Mouse (Mus musculus): ENCODE measurements around the gene Xpo4. TPM values are rescaled to one million over a fixed set of nuclear protein-coding genes. Genes with fewer than 3 reads are reported as not detected.

Gene Xpo4
- total and polyA plus RNA-seq, 2 experiments from 2014 or later, result 6.5 to 26.0 TPM

- TF ChIP-seq EP300 (IDR thresholded peaks at IDR 0.05; ENCODE audit: low read depth) (no peak), CTCF (IDR thresholded peaks at IDR 0.05; ENCODE audit: low read depth) (peak; percentile 84)
These were observed 45.7 kb downstream of the Xpo4 start for GRCm38 (mm10) chr14:57619487-57619886.

DNA sequence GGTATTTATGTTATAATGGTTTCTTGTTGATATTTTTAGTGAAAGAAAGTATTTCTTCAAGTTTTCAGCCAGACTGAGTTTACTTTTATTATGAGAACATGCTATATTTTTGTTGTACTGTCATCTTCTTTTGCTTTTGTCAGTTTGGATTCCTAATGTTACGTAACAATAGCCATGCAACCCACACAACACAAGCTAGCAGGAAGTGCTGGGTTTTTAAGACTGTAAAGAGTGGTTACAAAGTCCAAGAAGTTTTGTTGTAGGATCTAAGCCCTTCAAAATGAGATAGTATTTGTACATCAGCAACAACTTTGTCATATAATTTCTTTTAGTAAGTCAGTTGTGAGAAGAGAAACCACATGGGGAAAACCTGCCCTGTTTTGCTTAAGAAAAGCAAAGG, 47.6 kb downstream of the Xpo4 start:
- 94% methylated on average over 1 of the region's 1 CpGs for WGBS
- no peak for ATAC-seq (ENCODE audit: insufficient read depth, low read depth)
- Histone ChIP-seq H3K9me3 (replicated peaks; ENCODE audit: control insufficient read depth, low read length) (no peaks in the 10 kb centered on the region), H3K4me3 (ENCODE audit: low read depth, low read length) (no peak overlapping the region), H3K27me3 (ENCODE audit: control insufficient read depth, insufficient read depth, low read length) (no peaks in the 10 kb centered on the region), H3K4me1 (ENCODE audit: control insufficient read depth, insufficient read depth) (no peaks in the 10 kb centered on the region), H3K27ac (ENCODE audit: low read depth) (no peak overlapping the region), H3K36me3 (replicated peaks; ENCODE audit: control insufficient read depth, insufficient read depth, low read length) (peaks cover 5% of the 10 kb centered on the region), H3K9ac (replicated peaks; ENCODE audit: low read depth, low read length) (no peak overlapping the region), H3K4me2 (ENCODE audit: low read depth, low read length) (no peak overlapping the region)
- TF ChIP-seq CTCF (IDR thresholded peaks at IDR 0.05; ENCODE audit: low read depth) (no peak), EP300 (IDR thresholded peaks at IDR 0.05; ENCODE audit: low read depth) (no peak)
- no peak for DNase-seq (ENCODE audit: low spot score)

More at GRCm38 (mm10) chr14:57619487-57619886, 45.7 kb downstream of the Xpo4 start:
- H3K9ac ChIP-seq (replicated peaks; ENCODE audit: low read depth, low read length), result no peak overlapping the region
- no peak overlapping the region for H3K27ac ChIP-seq (ENCODE audit: low read depth)
- H3K9me3 ChIP-seq (replicated peaks; ENCODE audit: control insufficient read depth, low read length), result no peaks in the 10 kb centered on the region
- no peak overlapping the region for H3K4me3 ChIP-seq (ENCODE audit: low read depth, low read length)
- WGBS, result 42% methylated on average over 2 of the region's 2 CpGs
- no peaks in the 10 kb centered on the region for H3K4me1 ChIP-seq (ENCODE audit: control insufficient read depth, insufficient read depth)
- no peak overlapping the region for H3K4me2 ChIP-seq (ENCODE audit: low read depth, low read length)
- DNase-seq (ENCODE audit: low spot score) (peak; percentile 78), ATAC-seq (ENCODE audit: insufficient read depth, low read depth) (peak; percentile 67; the same call in 1 of the 2 replicates)
- no peaks in the 10 kb centered on the region for H3K27me3 ChIP-seq (ENCODE audit: control insufficient read depth, insufficient read depth, low read length)
- H3K36me3 ChIP-seq (replicated peaks; ENCODE audit: control insufficient read depth, insufficient read depth, low read length), result peaks cover 7% of the 10 kb centered on the region; the same call in 1 of the 2 replicates

DNA sequence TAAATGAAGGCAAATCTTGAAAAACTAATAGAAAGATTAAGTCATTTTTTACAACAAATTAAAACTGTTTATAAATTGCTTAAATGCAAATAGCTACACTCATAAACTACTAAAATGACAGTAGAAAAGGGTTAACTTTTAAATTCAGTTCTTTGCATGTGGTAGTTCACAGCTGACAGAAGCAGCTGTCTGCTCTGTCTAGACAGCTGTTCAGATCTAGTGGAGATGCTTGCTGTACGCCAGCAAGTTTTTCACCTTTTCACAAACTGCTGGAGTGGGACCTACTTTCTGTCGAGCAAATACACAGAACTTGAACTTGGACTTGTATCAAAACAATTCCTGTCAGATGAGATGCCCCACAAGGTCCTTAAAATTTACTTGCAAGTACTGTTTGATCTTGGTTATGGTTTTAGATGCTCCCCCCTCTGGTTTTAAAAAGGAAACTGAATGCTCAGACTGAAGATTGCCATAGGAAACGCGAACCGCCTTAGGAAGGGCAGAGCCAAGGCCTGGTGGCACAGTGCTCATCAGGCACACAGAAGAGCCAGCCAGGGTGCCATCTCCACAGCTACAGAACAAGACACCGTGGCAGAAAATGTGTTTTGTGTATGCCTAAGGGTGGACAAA, 48.8 kb downstream of the Xpo4 start:
- no peak for ATAC-seq (ENCODE audit: insufficient read depth, low read depth)
- WGBS, result 82% methylated on average over 6 of the region's 6 CpGs
- H3K9me3 ChIP-seq (replicated peaks; ENCODE audit: control insufficient read depth, low read length), result no peaks in the 10 kb centered on the region
- TF ChIP-seq CTCF (IDR thresholded peaks at IDR 0.05; ENCODE audit: low read depth), result no peak
- no peak for TF ChIP-seq EP300 (IDR thresholded peaks at IDR 0.05; ENCODE audit: low read depth)
- no peak overlapping the region for H3K4me3 ChIP-seq (ENCODE audit: low read depth, low read length)
- H3K4me2 ChIP-seq (ENCODE audit: low read depth, low read length), result no peak overlapping the region
- no peaks in the 10 kb centered on the region for H3K4me1 ChIP-seq (ENCODE audit: control insufficient read depth, insufficient read depth)
- peaks cover 5% of the 10 kb centered on the region for H3K36me3 ChIP-seq (replicated peaks; ENCODE audit: control insufficient read depth, insufficient read depth, low read length)
- H3K27me3 ChIP-seq (ENCODE audit: control insufficient read depth, insufficient read depth, low read length), result no peaks in the 10 kb centered on the region
- DNase-seq (ENCODE audit: low spot score), result no peak
- no peak overlapping the region for H3K27ac ChIP-seq (ENCODE audit: low read depth)
- no peak overlapping the region for H3K9ac ChIP-seq (replicated peaks; ENCODE audit: low read depth, low read length)

- Histone ChIP-seq H3K4me3 (ENCODE audit: low read depth, low read length) (no peak overlapping the region), H3K4me1 (ENCODE audit: control insufficient read depth, insufficient read depth) (no peaks in the 10 kb centered on the region), H3K9ac (replicated peaks; ENCODE audit: low read depth, low read length) (no peak overlapping the region), H3K4me2 (ENCODE audit: low read depth, low read length) (no peak overlapping the region), H3K27ac (ENCODE audit: low read depth) (no peak overlapping the region), H3K9me3 (replicated peaks; ENCODE audit: control insufficient read depth, low read length) (no peaks in the 10 kb centered on the region), H3K36me3 (replicated peaks; ENCODE audit: control insufficient read depth, insufficient read depth, low read length) (peaks cover 5% of the 10 kb centered on the region), H3K27me3 (ENCODE audit: control insufficient read depth, insufficient read depth, low read length) (no peaks in the 10 kb centered on the region)
- no peak for ATAC-seq (ENCODE audit: insufficient read depth, low read depth)
- no peak for TF ChIP-seq CTCF (IDR thresholded peaks at IDR 0.05; ENCODE audit: low read depth)
- no peak for DNase-seq (ENCODE audit: low spot score)
- 89% methylated on average over 6 of the region's 6 CpGs for WGBS
These were observed 49.4 kb downstream of the Xpo4 start for GRCm38 (mm10) chr14:57615828-57616227.

DNA sequence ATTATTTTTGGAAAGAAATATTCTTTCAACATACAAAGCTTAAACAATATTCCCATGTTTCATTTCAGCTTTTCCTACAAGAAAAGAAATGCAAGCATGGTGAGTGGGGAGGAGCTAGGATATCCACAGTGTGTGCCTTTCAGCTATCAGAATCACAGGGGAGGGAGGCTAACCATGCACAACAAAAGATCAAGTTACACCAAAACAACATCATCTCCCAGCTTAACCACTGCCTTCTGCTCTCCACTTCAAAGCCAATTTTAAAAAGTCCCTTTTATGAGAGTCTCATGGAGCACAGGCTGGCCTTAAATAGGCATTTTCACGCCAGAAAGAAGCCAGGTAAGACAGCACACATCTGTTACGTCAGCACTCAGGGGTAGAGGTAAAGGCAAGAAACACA, 54.2 kb downstream of the Xpo4 start:
- Histone ChIP-seq H3K27me3 (ENCODE audit: control insufficient read depth, insufficient read depth, low read length) (no peaks in the 10 kb centered on the region), H3K9ac (replicated peaks; ENCODE audit: low read depth, low read length) (no peak overlapping the region), H3K4me3 (ENCODE audit: low read depth, low read length) (no peak overlapping the region), H3K36me3 (replicated peaks; ENCODE audit: control insufficient read depth, insufficient read depth, low read length) (no peaks in the 10 kb centered on the region; the same call in none of the 2 replicates), H3K9me3 (replicated peaks; ENCODE audit: control insufficient read depth, low read length) (no peaks in the 10 kb centered on the region), H3K27ac (ENCODE audit: low read depth) (no peak overlapping the region), H3K4me1 (ENCODE audit: control insufficient read depth, insufficient read depth) (0 out of 2 replicates have a peak, but pooled peaks cover 6% of the 10 kb centered on the region), H3K4me2 (ENCODE audit: low read depth, low read length) (no peak overlapping the region)
- ATAC-seq (ENCODE audit: insufficient read depth, low read depth) (no peak), DNase-seq (ENCODE audit: low spot score) (no peak)
- WGBS, result 91% methylated on average over 2 of the region's 2 CpGs
- TF ChIP-seq EP300 (IDR thresholded peaks at IDR 0.05; ENCODE audit: low read depth), result no peak

DNA sequence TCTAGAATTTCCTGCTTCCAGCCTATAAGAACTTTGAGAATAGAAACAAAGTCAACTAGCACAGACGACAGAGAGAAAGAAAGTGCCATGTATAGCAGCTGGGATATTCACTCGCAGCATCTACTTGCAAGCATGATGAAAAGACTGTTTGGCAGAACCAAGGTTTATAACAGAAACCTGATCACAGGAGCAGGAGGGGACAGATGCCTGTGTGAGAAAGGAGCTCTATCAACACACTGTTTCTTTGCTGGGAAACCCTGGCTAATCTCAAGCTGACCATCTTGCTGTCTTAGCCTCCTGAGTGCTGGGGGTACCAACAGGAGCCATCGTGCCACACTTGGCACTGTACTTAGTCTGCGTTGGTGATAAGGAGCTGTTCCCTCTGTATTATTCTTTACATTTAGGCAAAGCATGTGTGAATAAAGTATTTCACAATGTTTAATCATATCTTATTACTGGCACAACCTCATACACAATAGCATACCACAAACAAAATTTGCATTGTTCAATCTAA, 55.4 kb downstream of the Xpo4 start:
- H3K36me3 ChIP-seq (replicated peaks; ENCODE audit: control insufficient read depth, insufficient read depth, low read length), result no peaks in the 10 kb centered on the region; the same call in 1 of the 2 replicates
- no peak overlapping the region for H3K4me2 ChIP-seq (ENCODE audit: low read depth, low read length)
- no peak overlapping the region for H3K4me3 ChIP-seq (ENCODE audit: low read depth, low read length)
- TF ChIP-seq EP300 (IDR thresholded peaks at IDR 0.05; ENCODE audit: low read depth) (no peak), CTCF (IDR thresholded peaks at IDR 0.05; ENCODE audit: low read depth) (no peak)
- H3K9ac ChIP-seq (replicated peaks; ENCODE audit: low read depth, low read length), result no peak overlapping the region
- WGBS, result 72% methylated on average over 4 of the region's 4 CpGs
- DNase-seq (ENCODE audit: low spot score) (no peak), ATAC-seq (ENCODE audit: insufficient read depth, low read depth) (no peak)
- no peak overlapping the region for H3K27ac ChIP-seq (ENCODE audit: low read depth)
- H3K4me1 ChIP-seq (ENCODE audit: control insufficient read depth, insufficient read depth), result 0 out of 2 replicates have a peak, but pooled peaks cover 6% of the 10 kb centered on the region
- no peaks in the 10 kb centered on the region for H3K9me3 ChIP-seq (replicated peaks; ENCODE audit: control insufficient read depth, low read length)
- no peaks in the 10 kb centered on the region for H3K27me3 ChIP-seq (ENCODE audit: control insufficient read depth, insufficient read depth, low read length)

All from heart, postnatal 0 days (tissue).